Mouse (Mus musculus): ENCODE results near the gene Brd1. TPM values are rescaled to one million over a fixed set of nuclear protein-coding genes. Genes with fewer than 3 reads are reported as not detected.
"Not testable (repeated sequence)": the region's sequence is repeated elsewhere in the genome, so short reads cannot be mapped to it uniquely, and the experiment has no call there.

Gene Brd1
- polyA plus RNA-seq, 1 experiment from 2014 or later = 24.3 TPM

- H3K4me1 ChIP-seq (ENCODE audit: control insufficient read depth, insufficient read depth, low read length) = no peaks in the 10 kb centered on the region
- DNase-seq (ENCODE audit: low spot score) (no peak), ATAC-seq (replicated peaks; ENCODE audit: insufficient number of reproducible peaks, low FRiP score, low TSS enrichment, low read depth) (no peak)
- H3K9ac ChIP-seq (replicated peaks; ENCODE audit: low read length) = no peak overlapping the region
- H3K27ac ChIP-seq (replicated peaks; ENCODE audit: low read depth, low read length) = no peak overlapping the region
- H3K9me3 ChIP-seq (replicated peaks; ENCODE audit: control insufficient read depth, low read length) = no peaks in the 10 kb centered on the region
- 86% methylated on average over 13 of the region's 13 CpGs for WGBS
- H3K4me2 ChIP-seq (ENCODE audit: low read depth, low read length) = no peak overlapping the region
- H3K27me3 ChIP-seq (ENCODE audit: control insufficient read depth, insufficient read depth, low read length) = no peaks in the 10 kb centered on the region
- H3K36me3 ChIP-seq (replicated peaks; ENCODE audit: control insufficient read depth, insufficient read depth, low read depth, low read length) = peaks cover 50% of the 10 kb centered on the region
- no peak overlapping the region for H3K4me3 ChIP-seq (ENCODE audit: low read depth, low read length)
Observed at GRCm38 (mm10) chr15:88708657-88709511, 25.1 kb downstream of the Brd1 start.

DNA sequence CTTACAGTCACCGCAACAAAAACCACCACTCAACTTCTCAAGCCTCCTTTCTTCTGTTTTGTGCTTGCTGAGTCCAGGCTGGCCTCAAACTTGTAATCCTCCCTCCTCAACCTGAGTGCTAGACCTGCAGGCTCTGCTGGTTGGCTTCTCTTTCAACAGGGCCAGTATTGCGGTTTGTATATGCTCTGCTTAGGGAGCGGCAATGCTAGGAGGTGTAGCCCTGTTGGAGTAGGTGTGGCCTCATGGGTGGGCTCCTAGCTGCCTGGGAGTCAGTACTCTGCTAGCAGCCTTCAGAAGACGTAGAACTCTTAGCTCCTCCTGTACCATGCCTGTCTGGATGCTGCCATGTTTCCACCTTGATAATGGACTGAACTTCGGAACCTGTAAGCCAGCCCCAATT lies 25.8 kb downstream of the Brd1 start:
- no peaks in the 10 kb centered on the region for H3K27me3 ChIP-seq (ENCODE audit: control insufficient read depth, insufficient read depth, low read length)
- 93% methylated on average over 5 of the region's 5 CpGs for WGBS
- no peaks in the 10 kb centered on the region for H3K4me1 ChIP-seq (ENCODE audit: control insufficient read depth, insufficient read depth, low read length)
- peaks cover 52% of the 10 kb centered on the region for H3K36me3 ChIP-seq (replicated peaks; ENCODE audit: control insufficient read depth, insufficient read depth, low read depth, low read length)
- H3K4me3 ChIP-seq (ENCODE audit: low read depth, low read length) = no peak overlapping the region
- ATAC-seq (replicated peaks; ENCODE audit: insufficient number of reproducible peaks, low FRiP score, low TSS enrichment, low read depth) (no peak), DNase-seq (ENCODE audit: low spot score) (no peak)
- H3K9me3 ChIP-seq (replicated peaks; ENCODE audit: control insufficient read depth, low read length) = no peaks in the 10 kb centered on the region
- H3K27ac ChIP-seq (replicated peaks; ENCODE audit: low read depth, low read length) = no peak overlapping the region
- H3K9ac ChIP-seq (replicated peaks; ENCODE audit: low read length) = no peak overlapping the region
- no peak overlapping the region for H3K4me2 ChIP-seq (ENCODE audit: low read depth, low read length)

DNA sequence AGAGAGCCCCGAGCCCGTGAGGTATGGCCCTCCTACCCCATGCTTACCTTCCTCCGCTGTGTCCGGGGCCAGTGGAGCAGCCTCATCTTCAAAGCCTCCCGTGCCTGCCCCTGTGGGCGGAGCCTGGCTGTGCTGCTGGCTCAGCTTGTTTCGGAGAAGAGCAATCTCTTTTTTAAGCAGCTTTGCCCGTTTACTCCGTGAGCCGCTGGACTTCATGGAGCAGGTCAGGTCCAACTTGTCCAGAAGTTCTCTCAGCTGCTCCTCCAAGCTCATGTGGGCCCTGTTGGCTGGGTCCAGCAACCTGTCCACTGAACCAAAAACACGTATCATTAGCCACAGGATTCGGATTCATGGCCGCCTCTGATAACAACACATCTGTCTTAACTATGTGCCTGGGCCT lies 27.0 kb downstream of the Brd1 start:
- WGBS = 79% methylated on average over 13 of the region's 13 CpGs
- not testable (repeated sequence) for H3K4me3 ChIP-seq (ENCODE audit: low read depth, low read length); H3K9ac ChIP-seq (replicated peaks; ENCODE audit: low read length); H3K4me1 ChIP-seq (ENCODE audit: control insufficient read depth, insufficient read depth, low read length); ATAC-seq (replicated peaks; ENCODE audit: insufficient number of reproducible peaks, low FRiP score, low TSS enrichment, low read depth); H3K27ac ChIP-seq (replicated peaks; ENCODE audit: low read depth, low read length); DNase-seq (ENCODE audit: low spot score); H3K27me3 ChIP-seq (ENCODE audit: control insufficient read depth, insufficient read depth, low read length); H3K9me3 ChIP-seq (replicated peaks; ENCODE audit: control insufficient read depth, low read length); H3K4me2 ChIP-seq (ENCODE audit: low read depth, low read length)
- H3K36me3 ChIP-seq (replicated peaks; ENCODE audit: control insufficient read depth, insufficient read depth, low read depth, low read length) = peaks cover 45% of the 10 kb centered on the region

- 87% methylated on average over 6 of the region's 6 CpGs for WGBS
- ATAC-seq (replicated peaks; ENCODE audit: insufficient number of reproducible peaks, low FRiP score, low TSS enrichment, low read depth) = no peak
- Histone ChIP-seq H3K9me3 (replicated peaks; ENCODE audit: control insufficient read depth, low read length) (no peaks in the 10 kb centered on the region), H3K27me3 (ENCODE audit: control insufficient read depth, insufficient read depth, low read length) (no peaks in the 10 kb centered on the region), H3K27ac (replicated peaks; ENCODE audit: low read depth, low read length) (no peak overlapping the region), H3K4me3 (ENCODE audit: low read depth, low read length) (no peak overlapping the region), H3K4me1 (ENCODE audit: control insufficient read depth, insufficient read depth, low read length) (no peaks in the 10 kb centered on the region), H3K9ac (replicated peaks; ENCODE audit: low read length) (no peak overlapping the region), H3K4me2 (ENCODE audit: low read depth, low read length) (no peak overlapping the region), H3K36me3 (replicated peaks; ENCODE audit: control insufficient read depth, insufficient read depth, low read depth, low read length) (peaks cover 40% of the 10 kb centered on the region)
- no peak for DNase-seq (ENCODE audit: low spot score)
Observed at GRCm38 (mm10) chr15:88706320-88706719, 27.7 kb downstream of the Brd1 start.

DNA sequence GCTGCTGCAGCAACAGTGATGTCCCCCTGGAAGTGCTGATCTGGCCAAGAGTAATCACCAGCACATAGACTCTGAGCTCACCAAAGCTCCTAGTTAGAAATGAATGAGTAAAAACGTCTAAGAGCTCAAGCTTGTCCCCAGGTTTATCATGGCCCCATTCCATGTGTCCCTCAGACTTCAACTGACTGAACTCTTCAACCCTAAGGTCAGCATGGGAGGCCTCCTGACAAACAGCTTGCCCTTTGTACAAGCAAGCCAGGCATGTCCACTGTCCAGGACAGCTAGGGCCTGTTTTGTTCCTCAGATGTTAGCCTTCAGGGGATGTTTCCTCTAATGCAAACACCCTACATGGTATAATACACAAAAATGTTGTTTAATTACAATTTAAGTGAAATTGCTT lies 29.7 kb downstream of the Brd1 start:
- no peak overlapping the region for H3K4me2 ChIP-seq (ENCODE audit: low read depth, low read length)
- WGBS = 37% methylated on average over 1 of the region's 1 CpGs
- no peak overlapping the region for H3K4me3 ChIP-seq (ENCODE audit: low read depth, low read length)
- ATAC-seq (replicated peaks; ENCODE audit: insufficient number of reproducible peaks, low FRiP score, low TSS enrichment, low read depth) (no peak), DNase-seq (ENCODE audit: low spot score) (no peak)
- H3K4me1 ChIP-seq (ENCODE audit: control insufficient read depth, insufficient read depth, low read length) = no peaks in the 10 kb centered on the region
- peaks cover 34% of the 10 kb centered on the region for H3K36me3 ChIP-seq (replicated peaks; ENCODE audit: control insufficient read depth, insufficient read depth, low read depth, low read length)
- no peak overlapping the region for H3K27ac ChIP-seq (replicated peaks; ENCODE audit: low read depth, low read length)
- H3K27me3 ChIP-seq (ENCODE audit: control insufficient read depth, insufficient read depth, low read length) = no peaks in the 10 kb centered on the region
- H3K9ac ChIP-seq (replicated peaks; ENCODE audit: low read length) = no peak overlapping the region
- no peaks in the 10 kb centered on the region for H3K9me3 ChIP-seq (replicated peaks; ENCODE audit: control insufficient read depth, low read length)

DNA sequence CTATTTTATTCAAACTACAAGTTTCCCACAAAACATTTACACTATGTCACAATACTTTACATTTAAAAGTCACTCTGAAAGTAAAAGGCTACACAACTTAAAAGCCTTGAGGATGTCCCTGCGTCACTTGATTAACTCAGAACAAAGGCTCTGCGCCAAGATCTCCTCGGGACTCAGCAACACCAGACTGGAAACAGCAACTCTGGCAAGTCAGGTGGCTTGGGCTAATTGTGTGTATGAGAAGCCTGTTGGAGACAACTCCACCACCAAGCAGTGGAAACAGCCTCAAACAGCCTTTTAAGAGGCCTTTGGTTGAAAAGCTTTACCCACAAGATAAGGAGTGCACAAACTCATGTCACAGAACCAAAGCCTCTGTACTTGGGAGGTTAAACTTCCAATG lies 31.5 kb downstream of the Brd1 start:
- 83% methylated on average over 3 of the region's 3 CpGs for WGBS
- no peak overlapping the region for H3K4me3 ChIP-seq (ENCODE audit: low read depth, low read length)
- no peak for ATAC-seq (replicated peaks; ENCODE audit: insufficient number of reproducible peaks, low FRiP score, low TSS enrichment, low read depth)
- no peak for DNase-seq (ENCODE audit: low spot score)
- no peaks in the 10 kb centered on the region for H3K27me3 ChIP-seq (ENCODE audit: control insufficient read depth, insufficient read depth, low read length)
- no peak overlapping the region for H3K27ac ChIP-seq (replicated peaks; ENCODE audit: low read depth, low read length)
- no peak overlapping the region for H3K9ac ChIP-seq (replicated peaks; ENCODE audit: low read length)
- H3K4me2 ChIP-seq (ENCODE audit: low read depth, low read length) = no peak overlapping the region
- no peaks in the 10 kb centered on the region for H3K9me3 ChIP-seq (replicated peaks; ENCODE audit: control insufficient read depth, low read length)
- no peaks in the 10 kb centered on the region for H3K4me1 ChIP-seq (ENCODE audit: control insufficient read depth, insufficient read depth, low read length)
- peaks cover 29% of the 10 kb centered on the region for H3K36me3 ChIP-seq (replicated peaks; ENCODE audit: control insufficient read depth, insufficient read depth, low read depth, low read length)

DNA sequence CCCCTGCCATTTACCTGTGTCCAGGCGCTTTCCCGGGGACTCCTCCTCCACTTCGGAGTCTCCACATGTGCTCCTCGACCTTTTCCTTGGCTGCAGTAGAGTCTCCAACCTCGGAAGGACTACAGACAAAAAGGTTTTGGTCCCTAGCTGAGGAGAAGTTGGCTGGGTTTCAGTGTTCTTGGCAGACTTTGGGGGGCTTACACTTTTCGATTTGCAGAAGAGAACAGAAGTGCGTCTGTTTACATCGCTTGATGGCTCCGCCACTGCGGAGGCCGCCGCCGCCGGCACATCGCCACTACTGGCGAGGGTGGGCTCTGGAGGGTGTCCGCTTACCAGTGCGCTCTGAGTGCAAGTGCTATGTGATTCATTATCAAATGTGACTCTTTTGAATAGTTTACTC lies 33.3 kb downstream of the Brd1 start:
- no peaks in the 10 kb centered on the region for H3K27me3 ChIP-seq (ENCODE audit: control insufficient read depth, insufficient read depth, low read length)
- no peaks in the 10 kb centered on the region for H3K9me3 ChIP-seq (replicated peaks; ENCODE audit: control insufficient read depth, low read length)
- H3K36me3 ChIP-seq (replicated peaks; ENCODE audit: control insufficient read depth, insufficient read depth, low read depth, low read length) = peaks cover 25% of the 10 kb centered on the region
- no peak for ATAC-seq (replicated peaks; ENCODE audit: insufficient number of reproducible peaks, low FRiP score, low TSS enrichment, low read depth)
- WGBS = 93% methylated on average over 18 of the region's 18 CpGs
- H3K27ac ChIP-seq (replicated peaks; ENCODE audit: low read depth, low read length) = no peak overlapping the region
- no peak for DNase-seq (ENCODE audit: low spot score)
- H3K4me1 ChIP-seq (ENCODE audit: control insufficient read depth, insufficient read depth, low read length) = no peaks in the 10 kb centered on the region
- H3K9ac ChIP-seq (replicated peaks; ENCODE audit: low read length) = no peak overlapping the region
- no peak overlapping the region for H3K4me2 ChIP-seq (ENCODE audit: low read depth, low read length)
- no peak overlapping the region for H3K4me3 ChIP-seq (ENCODE audit: low read depth, low read length)

DNA sequence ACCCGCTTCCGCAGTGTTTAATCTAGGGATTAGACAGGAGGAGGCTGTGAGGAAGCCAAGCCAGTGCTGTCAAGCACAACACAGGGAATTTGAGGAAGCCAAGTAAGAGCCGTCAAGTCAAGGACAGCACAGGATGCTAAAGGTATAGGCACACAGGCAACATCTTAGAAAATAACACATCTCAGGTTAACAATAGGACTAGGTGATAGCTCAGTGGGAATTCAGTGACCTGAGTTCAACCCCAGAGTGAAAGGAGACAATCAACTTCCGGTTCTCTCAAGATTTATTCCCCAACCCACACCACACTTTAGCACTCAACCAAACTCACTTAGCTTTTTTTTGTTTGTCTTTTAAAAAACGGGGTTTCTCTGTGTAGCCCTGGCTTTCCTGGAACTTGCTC lies 34.5 kb downstream of the Brd1 start:
- WGBS = 93% methylated on average over 5 of the region's 5 CpGs
- Histone ChIP-seq H3K27ac (replicated peaks; ENCODE audit: low read depth, low read length) (no peak overlapping the region), H3K4me2 (ENCODE audit: low read depth, low read length) (no peak overlapping the region), H3K36me3 (replicated peaks; ENCODE audit: control insufficient read depth, insufficient read depth, low read depth, low read length) (peaks cover 25% of the 10 kb centered on the region), H3K27me3 (ENCODE audit: control insufficient read depth, insufficient read depth, low read length) (no peaks in the 10 kb centered on the region), H3K9ac (replicated peaks; ENCODE audit: low read length) (no peak overlapping the region), H3K4me3 (ENCODE audit: low read depth, low read length) (no peak overlapping the region), H3K9me3 (replicated peaks; ENCODE audit: control insufficient read depth, low read length) (no peaks in the 10 kb centered on the region), H3K4me1 (ENCODE audit: control insufficient read depth, insufficient read depth, low read length) (no peaks in the 10 kb centered on the region)
- DNase-seq (ENCODE audit: low spot score) (no peak), ATAC-seq (replicated peaks; ENCODE audit: insufficient number of reproducible peaks, low FRiP score, low TSS enrichment, low read depth) (no peak)
